Mouse (Mus musculus): ENCODE measurements around the gene Bcar3.

DNA sequence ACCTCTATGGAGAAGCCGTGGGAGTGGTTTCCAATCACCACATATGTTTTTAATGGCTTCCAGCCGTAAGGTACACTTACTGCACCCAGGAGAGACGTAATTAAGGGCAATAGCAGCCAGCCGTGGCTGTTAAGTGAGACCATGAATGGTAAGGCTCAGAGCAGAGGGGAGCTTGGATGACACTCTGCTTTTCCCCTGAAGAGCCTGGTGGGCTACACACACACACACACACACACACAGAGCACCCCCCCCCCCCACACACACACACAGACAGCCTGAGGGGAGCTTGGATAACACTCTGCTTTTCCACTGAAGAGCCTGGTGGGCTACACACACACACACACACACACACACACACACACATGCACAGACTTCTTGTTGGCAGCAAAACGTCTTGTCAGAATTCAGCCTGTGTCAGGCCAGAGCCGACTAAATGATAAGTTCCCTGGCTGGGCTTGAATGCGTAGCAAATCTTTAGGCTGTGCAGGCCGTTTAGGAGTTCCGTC lies 224.3 kb downstream of the Bcar3 start:
- TF ChIP-seq EP300 (IDR thresholded peaks at IDR 0.05; ENCODE audit: low read length) (no peak), BHLHE40 (IDR thresholded peaks at IDR 0.05; ENCODE audit: low read depth, low read length) (no peak), CTCF (conservative IDR thresholded peaks at IDR 0.05 in 1 of 2, IDR thresholded peaks at IDR 0.05 in 1 of 2; ENCODE audit: low read depth in 2 of 2, low read length in 2 of 2) (no peak), ZC3H11A (IDR thresholded peaks at IDR 0.05; ENCODE audit: low read depth, low read length) (no peak), IRF4 (IDR thresholded peaks at IDR 0.05; ENCODE audit: low read depth, low read length) (no peak)
